Comparison of ENCODE assay signal across 29 mouse cellular contexts in the genomic region with DNA sequence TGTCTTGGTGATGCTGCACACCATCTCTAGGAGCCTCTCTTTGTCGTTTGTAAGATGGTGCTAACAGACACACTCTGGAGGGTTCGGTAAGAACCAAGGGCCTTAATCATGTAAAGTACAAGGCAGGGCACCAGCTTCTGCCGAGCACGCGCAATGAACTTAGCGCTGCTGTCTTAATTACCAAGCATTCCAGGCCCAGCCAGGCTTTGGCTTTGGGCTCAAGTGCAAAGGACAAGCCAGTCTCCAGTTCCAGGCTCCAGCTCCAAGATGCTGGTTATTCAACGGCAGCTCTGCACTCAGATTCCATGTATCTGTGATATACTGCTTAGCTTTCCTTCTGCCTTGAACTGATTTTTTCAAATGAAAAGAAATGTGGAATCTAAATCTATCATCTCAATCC. TPM values are rescaled to one million over a fixed set of nuclear protein-coding genes. Genes with fewer than 3 reads are reported as not detected.
DNase-seq lines count a peak whose midpoint lies in the region; ATAC-seq and TF ChIP-seq lines count a peak whose summit lies in the region.
"Had no signal": no experiment of that assay in that cellular context is flagged by ENCODE, and none has a peak within 500 bp of the region (broad histone marks: within the 10 kb centered on the region; RNA-seq: fewer than 3 reads in every experiment).

No protein-coding gene starts in this region.

- H3K27me3 ChIP-seq in kidney, adult 2 months (replicated peaks; ENCODE audit: control insufficient read depth, insufficient read depth, low read length) = no peaks in the 10 kb centered on the region
- no peaks in the 10 kb centered on the region for H3K27me3 ChIP-seq in kidney, embryonic 15.5 days
- H3K27me3 ChIP-seq: embryonic facial prominence, embryonic 12.5 days; embryonic facial prominence, embryonic 15.5 days; heart, embryonic 12.5 days; heart, embryonic 15.5 days had no signal

- H3K4me2 ChIP-seq in kidney, embryonic 15.5 days = no peak overlapping the region
- H3K4me2 ChIP-seq: embryonic facial prominence, embryonic 12.5 days; embryonic facial prominence, embryonic 15.5 days; heart, embryonic 12.5 days; heart, embryonic 15.5 days; hindbrain, embryonic 14.5 days had no signal

- H3K9me3 ChIP-seq in kidney, embryonic 15.5 days (replicated peaks) = no peaks in the 10 kb centered on the region
- H3K9me3 ChIP-seq: embryonic facial prominence, embryonic 12.5 days; embryonic facial prominence, embryonic 15.5 days; heart, embryonic 12.5 days; heart, embryonic 15.5 days had no signal

- H3K9ac ChIP-seq in kidney, embryonic 15.5 days = no peak overlapping the region
- H3K9ac ChIP-seq: embryonic facial prominence, embryonic 12.5 days; embryonic facial prominence, embryonic 15.5 days; forebrain, postnatal 0 days; heart, embryonic 12.5 days; heart, embryonic 15.5 days; hindbrain, embryonic 14.5 days had no signal

- no peak for ATAC-seq in kidney, embryonic 15.5 days (replicated peaks; ENCODE audit: low FRiP score)
- ATAC-seq: activated CD4-positive, CD25-positive, alpha-beta regulatory T cell, adult 4 months; CD4-positive, CD25-positive, alpha-beta regulatory T cell, adult 4 months; forebrain, embryonic 14.5 days; forebrain, postnatal 0 days; hindbrain, postnatal 0 days had no signal

- no peaks in the 10 kb centered on the region for H3K4me1 ChIP-seq in kidney, adult 2 months (ENCODE audit: control insufficient read depth, insufficient read depth, low read length)
- H3K4me1 ChIP-seq in kidney, embryonic 15.5 days = 0 out of 2 replicates have a peak, but pooled peaks cover 2% of the 10 kb centered on the region
- H3K4me1 ChIP-seq: embryonic facial prominence, embryonic 12.5 days; embryonic facial prominence, embryonic 15.5 days; heart, embryonic 12.5 days; heart, embryonic 15.5 days had no signal

- DNase-seq in kidney, adult 2 months = peak; percentile 73
- peak; percentile 53 to 60 for DNase-seq in kidney, adult 8-10 months
- DNase-seq in kidney, postnatal 14 days = peak; percentile 51
- DNase-seq in layer of hippocampus, adult 2 months (ENCODE audit: low spot score in 2 of 2) = no peak
- no peak for DNase-seq in cerebellum, postnatal 10 days
- no peak for DNase-seq in thymus, postnatal 10 days (ENCODE audit: low spot score in 2 of 2)
- DNase-seq: adrenal gland, adult 8-10 months; adrenal gland, postnatal 25 days; cerebellum, adult 18-20 months; cerebellum, adult 9-10 months; cerebellum, postnatal 25 days; forebrain, postnatal 0 days; gastrocnemius, postnatal 25 days; heart, adult 18-20 months; heart, postnatal 10 days; heart, postnatal 36 days had no signal

- no peak overlapping the region for H3K27ac ChIP-seq in kidney, adult 2 months (ENCODE audit: insufficient read depth, low read depth, low read length)
- no peak overlapping the region for H3K27ac ChIP-seq in kidney, embryonic 15.5 days
- no peak overlapping the region for H3K27ac ChIP-seq in layer of hippocampus, adult 2 months
- H3K27ac ChIP-seq: embryonic facial prominence, embryonic 12.5 days; embryonic facial prominence, embryonic 15.5 days; heart, embryonic 15.5 days; hindbrain, embryonic 14.5 days; hindbrain, postnatal 0 days had no signal

- WGBS in kidney, adult 2 months = 46% methylated on average over 7 of the region's 7 CpGs
- WGBS in kidney, embryonic 15.5 days = 80% methylated on average over 7 of the region's 7 CpGs

- H3K4me3 ChIP-seq in kidney, adult 2 months (ENCODE audit: insufficient read depth, low read depth, low read length) = no peak overlapping the region
- H3K4me3 ChIP-seq in kidney, embryonic 15.5 days (replicated peaks) = no peak overlapping the region
- no peak overlapping the region for H3K4me3 ChIP-seq in layer of hippocampus, adult 2 months
- H3K4me3 ChIP-seq: embryonic facial prominence, embryonic 12.5 days; embryonic facial prominence, embryonic 15.5 days; heart, embryonic 12.5 days; heart, embryonic 15.5 days had no signal

- H3K36me3 ChIP-seq in kidney, adult 2 months (ENCODE audit: control insufficient read depth, insufficient read depth, low read length) = no peaks in the 10 kb centered on the region; the same call in 1 of the 2 replicates
- peaks cover 11% of the 10 kb centered on the region; the same call in 1 of the 2 replicates for H3K36me3 ChIP-seq in kidney, embryonic 15.5 days
- H3K36me3 ChIP-seq: embryonic facial prominence, embryonic 12.5 days; heart, embryonic 15.5 days had no signal

- TF ChIP-seq POLR2A in kidney, adult 2 months (IDR thresholded peaks at IDR 0.05; ENCODE audit: low read depth, low read length) = no peak

- TF ChIP-seq CTCF in kidney, adult 2 months (conservative IDR thresholded peaks at IDR 0.05; ENCODE audit: insufficient read depth, insufficient read length, low read depth, low read length) = no peak
- no peak for TF ChIP-seq CTCF in layer of hippocampus, adult 2 months (conservative IDR thresholded peaks at IDR 0.05)

RNA-seq across cellular contexts. Expression of a gene that starts 18.5 kb away (rescaled TPM):
- polyA plus RNA-seq in kidney, adult 2 months (2012; rRNA removed) = 20.9 and 21.3 TPM in 2 replicates
- polyA plus RNA-seq in kidney, embryonic 15.5 days (2015; fragmentation: Nextera tagmentation; extraction: Ambion mirVana) = 7.9 and 8.1 TPM in 2 replicates
- 10 to 100 TPM; 25.2 to 28.4 TPM for total RNA-seq in layer of hippocampus, adult 2 months (2021)

RNA-seq across cellular contexts. Expression of a gene that starts 46.5 kb away (rescaled TPM):
- polyA plus RNA-seq in kidney, adult 2 months (2012; rRNA removed) = 0.01 and 0.08 TPM in 2 replicates
- 0.70 and 1.2 TPM in 2 replicates for polyA plus RNA-seq in kidney, embryonic 15.5 days (2015; fragmentation: Nextera tagmentation; extraction: Ambion mirVana)
- 1 to 10 TPM; 3.1 to 3.5 TPM for total RNA-seq in layer of hippocampus, adult 2 months (2021)
- total RNA-seq: common myeloid progenitor, adult 5-6 weeks; gastrocnemius, adult 8-10 months; gastrocnemius, postnatal 25 days; heart, adult 18-20 months; heart, postnatal 10 days; heart, postnatal 36 days; MEL had no signal
- polyA plus RNA-seq: CD4-positive, CD25-positive, alpha-beta regulatory T cell, adult 4 months had no signal

Comparison
In these comparisons a context has a peak if more than half of its experiments do, and no peak if none do; other contexts are left out.
1. DNase-seq: peak in kidney, adult 2 months (single experiment), kidney, adult 8-10 months (2 of 2) and kidney, postnatal 14 days (single experiment); none in layer of hippocampus, adult 2 months (0 of 2), cerebellum, postnatal 10 days (0 of 2) and thymus, postnatal 10 days (0 of 2).